Mouse (Mus musculus): ENCODE results near the gene Abhd5. TPM values are rescaled to one million over a fixed set of nuclear protein-coding genes. Genes with fewer than 3 reads are reported as not detected.
"Not testable (repeated sequence)": the region's sequence is repeated elsewhere in the genome, so short reads cannot be mapped to it uniquely, and the experiment has no call there.

Gene Abhd5
- total RNA-seq (2021): 10 to 100 TPM; 63.8 to 68.7 TPM
- long read RNA-seq, experiment 1, transcript Abhd5-204 (7 exons, 3,157 nt): major isoform, 43 of 67 reads
- long read RNA-seq, experiment 1, partial matches to known transcripts: 5 of 67 reads
- long read RNA-seq, experiment 1, other reads (novel, unspliced or antisense): 16 of 67 reads
- long read RNA-seq, experiment 2, transcript Abhd5-204 (7 exons, 3,157 nt): major isoform, 12 of 20 reads
- long read RNA-seq, experiment 2, partial matches to known transcripts: 5 of 20 reads
- long read RNA-seq, experiment 2, other reads (novel, unspliced or antisense): 3 of 20 reads

GRCm38 (mm10) chr9:122351303-122352024 lies at the start of gene Abhd5:
Gene Abhd5 (plus strand): TSS chr9:122351608.
- peak; percentile 98 for DNase-seq

- DNase-seq: no peak
Measured at GRCm38 (mm10) chr9:122305302-122305701, 46.1 kb upstream of the Abhd5 start.

GRCm38 (mm10) chr9:122309013-122309980 lies 42.1 kb upstream of the Abhd5 start:
- DNase-seq: peak; percentile 30 to 51

GRCm38 (mm10) chr9:122310613-122311049 lies 40.8 kb upstream of the Abhd5 start:
- DNase-seq: peak; percentile 82 to 93

GRCm38 (mm10) chr9:122311051-122311760 lies 40.2 kb upstream of the Abhd5 start:
- peak in 1 of 2 experiments; percentile 34 for DNase-seq

GRCm38 (mm10) chr9:122312296-122312990 lies 39.0 kb upstream of the Abhd5 start:
- no peak for DNase-seq

- not testable (repeated sequence) for DNase-seq
Measured at GRCm38 (mm10) chr9:122313128-122313527, 38.3 kb upstream of the Abhd5 start.

GRCm38 (mm10) chr9:122314386-122314785 lies 37.0 kb upstream of the Abhd5 start:
- no peak for DNase-seq

GRCm38 (mm10) chr9:122314942-122315341 lies 36.5 kb upstream of the Abhd5 start:
- no peak for DNase-seq

GRCm38 (mm10) chr9:122315501-122315900 lies 35.9 kb upstream of the Abhd5 start:
- no peak for DNase-seq

- no peak for DNase-seq
Measured at GRCm38 (mm10) chr9:122316562-122316961, 34.8 kb upstream of the Abhd5 start.

- DNase-seq: no peak
Measured at GRCm38 (mm10) chr9:122320626-122321025, 30.8 kb upstream of the Abhd5 start.

- DNase-seq: no peak
Measured at GRCm38 (mm10) chr9:122322356-122322755, 29.1 kb upstream of the Abhd5 start.

GRCm38 (mm10) chr9:122325996-122326395 lies 25.4 kb upstream of the Abhd5 start:
- DNase-seq: no peak

GRCm38 (mm10) chr9:122328199-122328598 lies 23.2 kb upstream of the Abhd5 start:
- DNase-seq: no peak

- peak in 1 of 2 experiments; percentile 16 for DNase-seq
Measured at GRCm38 (mm10) chr9:122336677-122337076, 14.7 kb upstream of the Abhd5 start.

- DNase-seq: no peak
Measured at GRCm38 (mm10) chr9:122337510-122337931, 13.9 kb upstream of the Abhd5 start.

- no peak for DNase-seq
Measured at GRCm38 (mm10) chr9:122339972-122340371, 11.4 kb upstream of the Abhd5 start.

- peak; percentile 18 to 41 for DNase-seq
Measured at GRCm38 (mm10) chr9:122343399-122343798, 8.0 kb upstream of the Abhd5 start.

- DNase-seq: no peak
Measured at GRCm38 (mm10) chr9:122344560-122344959, 6.8 kb upstream of the Abhd5 start.

GRCm38 (mm10) chr9:122345291-122345690 lies 6.1 kb upstream of the Abhd5 start:
- no peak for DNase-seq

Measured in heart, adult 18-20 months (tissue).